Mouse (Mus musculus) thymus, postnatal 36 days (tissue): ENCODE data around the gene Kmt5c.
A peak's percentile ranks its signal among the peaks of the same experiment; 100 is the strongest.

Source experiments
- DNase-seq, 2 experiments: peaks; one replicate each; pipeline ENCODE4 v3.0.0; 2022; ENCODE audit warnings: mixed read lengths in 2 of 2

Gene Kmt5c

DNA sequence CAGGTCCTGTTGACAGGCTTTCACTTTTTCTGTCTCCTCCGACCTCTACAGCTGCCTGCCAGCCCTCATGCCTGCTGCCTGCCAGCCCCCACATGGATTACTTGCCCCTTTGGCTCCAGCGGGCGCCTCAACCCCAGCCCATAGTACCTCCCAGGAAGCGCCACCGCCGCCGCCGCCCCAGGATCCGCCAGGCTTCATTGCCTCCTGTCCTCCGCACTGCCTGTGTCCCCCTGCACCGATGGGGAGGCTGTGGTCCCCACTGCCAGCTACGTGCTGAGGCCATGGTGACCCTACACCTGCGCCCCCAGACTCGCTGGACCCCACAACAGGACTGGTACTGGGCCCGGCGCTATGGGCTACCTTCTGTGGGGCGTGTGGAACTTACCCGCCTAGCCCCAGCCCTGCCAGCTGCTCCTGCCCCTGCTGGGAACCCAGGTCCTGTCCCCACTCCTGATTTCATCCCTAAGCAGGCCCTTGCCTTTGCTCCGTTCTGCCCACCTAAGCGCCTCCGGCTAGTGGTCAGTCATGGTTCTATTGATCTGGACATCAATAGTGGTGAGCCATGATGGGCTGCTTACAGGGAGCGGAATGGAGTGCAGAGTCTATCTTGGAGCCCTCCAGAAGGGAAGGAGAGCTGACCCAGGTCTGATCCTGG is 6.5 kb downstream of the Kmt5c start:
- no peak for DNase-seq

DNA sequence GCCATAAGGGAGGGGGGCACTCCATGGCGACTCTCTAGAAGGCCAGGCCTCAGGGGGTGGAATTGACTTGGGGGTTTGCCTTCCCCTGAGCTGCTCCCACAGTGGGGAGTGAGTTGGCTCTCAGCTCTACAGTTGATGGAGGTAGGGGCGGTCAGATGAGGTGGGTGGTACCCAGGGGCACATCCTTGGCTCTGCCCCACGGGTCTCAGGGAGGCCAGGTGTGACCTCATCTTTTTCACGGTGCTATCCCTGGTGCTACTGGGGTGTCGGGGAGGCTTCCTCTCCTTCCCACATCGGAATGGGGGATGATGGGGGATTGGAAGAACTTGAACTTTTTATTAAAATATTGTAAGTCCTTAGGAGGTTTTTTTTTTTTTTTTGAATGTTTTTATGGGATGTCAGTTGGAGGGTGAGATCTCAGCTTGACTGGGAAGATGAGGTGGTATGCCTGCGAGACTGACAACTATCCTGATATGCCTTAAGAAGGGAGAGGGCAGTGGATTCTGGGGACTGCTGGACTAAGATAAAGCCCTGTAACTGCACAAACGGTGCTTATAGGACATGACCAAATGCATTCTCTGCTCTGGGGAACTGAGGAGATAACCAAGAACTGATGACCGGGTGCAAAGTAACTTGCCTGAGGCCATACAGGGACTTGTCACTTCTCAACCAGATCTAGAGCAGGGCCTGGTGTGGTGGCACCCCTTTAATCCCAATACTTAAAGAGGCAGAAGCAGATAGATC is 7.4 kb downstream of the Kmt5c start:
- DNase-seq, result no peak

DNA sequence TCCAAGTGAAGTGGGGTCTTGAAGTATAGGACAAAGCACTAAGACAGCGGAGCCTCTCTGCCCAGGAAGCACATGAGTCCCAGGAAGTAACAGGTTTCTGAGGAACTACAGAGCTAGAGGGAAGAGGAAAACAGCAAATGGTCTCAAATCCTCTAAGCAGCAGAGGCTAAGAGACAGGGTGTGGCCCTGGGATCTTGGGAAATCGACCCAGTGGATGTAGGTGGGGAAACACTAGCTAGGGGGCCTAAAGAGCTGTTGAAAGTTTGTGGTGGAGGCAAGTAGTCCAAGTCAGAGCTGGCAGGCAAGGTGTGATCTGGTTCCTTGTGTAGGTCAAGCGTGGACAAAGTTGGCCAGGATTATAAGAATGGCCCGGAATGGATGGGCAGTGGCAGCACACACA is 8.4 kb downstream of the Kmt5c start:
- no peak for DNase-seq

DNA sequence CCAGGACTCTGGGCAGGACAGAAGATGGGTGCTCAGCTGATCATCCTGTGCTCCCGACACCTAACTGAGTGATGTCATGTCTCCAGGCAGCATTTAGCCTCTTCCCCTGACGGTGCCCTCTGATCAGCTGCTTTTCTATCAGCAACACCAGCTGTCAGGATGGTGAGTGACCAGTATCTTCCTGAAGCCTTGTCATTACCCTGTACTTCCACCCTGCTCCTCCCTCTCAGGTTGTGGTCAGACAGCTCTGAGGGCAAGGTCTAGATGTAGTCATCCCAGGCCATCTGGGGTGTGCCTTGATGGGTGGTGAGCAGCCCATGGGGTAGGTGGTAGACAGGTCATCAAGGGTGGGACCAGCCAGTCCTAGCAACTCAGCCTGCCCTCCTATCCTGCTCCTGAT is 9.3 kb downstream of the Kmt5c start:
- no peak for DNase-seq

DNA sequence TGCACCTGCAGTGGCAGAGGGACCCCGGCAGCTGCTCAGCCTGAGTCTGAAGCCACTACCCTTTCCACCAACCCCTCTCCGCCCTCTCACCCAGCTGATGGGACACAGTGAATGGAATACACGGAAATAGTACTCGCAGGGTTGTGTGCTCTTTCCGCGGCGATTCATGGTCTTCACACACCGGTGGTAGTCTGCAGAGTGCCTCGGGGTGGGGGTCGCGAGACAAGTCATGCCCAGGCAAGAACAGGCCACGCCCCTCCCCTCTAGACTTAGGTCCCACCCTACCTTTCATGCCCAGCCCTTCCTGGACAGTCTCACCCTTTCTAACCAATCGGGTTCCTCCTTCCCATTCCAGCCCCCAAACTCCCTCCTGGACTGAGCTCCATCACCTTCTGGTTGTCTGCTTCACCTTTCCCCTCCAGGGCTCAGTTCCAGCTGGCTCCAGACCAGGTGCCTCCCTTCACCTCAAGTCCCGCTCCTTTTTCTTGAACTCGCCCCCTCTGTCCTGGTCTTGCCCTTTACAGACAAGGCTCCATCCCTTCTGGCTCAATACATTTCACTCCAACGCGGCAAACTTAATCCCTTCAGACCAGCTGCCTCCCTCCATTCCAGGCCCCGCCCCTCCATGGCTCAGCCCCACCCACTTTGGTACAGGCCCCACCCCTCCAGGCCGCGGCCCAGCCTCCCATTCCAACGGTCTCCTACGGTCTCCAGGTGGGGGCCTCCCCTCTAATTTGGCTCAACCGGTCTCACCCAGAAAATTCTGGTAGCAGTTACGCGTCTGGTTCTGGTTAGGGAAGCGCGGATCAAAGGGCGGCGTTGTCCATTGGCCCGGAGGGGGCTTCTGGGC is 12.3 kb downstream of the Kmt5c start:
- peak; percentile 23 to 44 for DNase-seq

DNA sequence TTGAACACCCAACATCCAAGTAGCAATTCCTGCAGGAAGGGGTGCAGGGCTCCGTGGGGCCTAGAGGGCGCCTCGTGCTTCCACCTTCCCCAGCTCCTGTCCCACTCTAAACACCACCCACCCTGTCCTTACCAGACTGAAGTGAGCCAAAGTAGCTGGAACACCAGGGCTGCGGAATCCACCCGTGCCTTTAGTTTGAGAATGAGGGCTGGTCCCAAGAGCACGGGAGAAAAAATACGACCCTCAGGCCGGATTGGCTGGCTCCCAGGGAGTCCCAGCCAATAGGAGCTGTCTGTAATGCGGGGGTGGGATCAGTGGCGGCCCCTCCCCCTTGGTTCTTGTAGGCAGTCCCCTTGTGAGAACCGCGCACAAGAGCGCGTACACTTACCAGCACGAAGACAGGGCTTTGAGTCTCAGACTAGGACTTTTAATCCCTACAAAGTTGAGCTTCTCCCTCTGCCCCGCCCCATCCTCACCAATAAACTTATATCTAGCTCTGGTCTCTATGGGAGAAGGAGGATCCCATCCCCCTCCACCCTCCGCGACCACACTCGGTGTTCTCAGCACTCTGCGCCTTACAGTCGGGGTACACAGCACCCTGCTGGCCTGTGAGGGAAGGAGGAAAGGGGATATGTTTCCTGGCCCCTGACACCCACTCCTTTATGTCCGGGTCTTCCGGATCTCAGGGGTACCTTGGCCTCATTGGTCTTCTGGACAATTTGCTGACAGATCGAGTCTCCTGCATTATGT is 13.1 kb downstream of the Kmt5c start, which contains the start of gene Cox6b2:
Gene Cox6b2, minus strand, starts transcription at position 274 of the 750 bp plus-strand sequence.
- peak; percentile 83 to 91 for DNase-seq

DNA sequence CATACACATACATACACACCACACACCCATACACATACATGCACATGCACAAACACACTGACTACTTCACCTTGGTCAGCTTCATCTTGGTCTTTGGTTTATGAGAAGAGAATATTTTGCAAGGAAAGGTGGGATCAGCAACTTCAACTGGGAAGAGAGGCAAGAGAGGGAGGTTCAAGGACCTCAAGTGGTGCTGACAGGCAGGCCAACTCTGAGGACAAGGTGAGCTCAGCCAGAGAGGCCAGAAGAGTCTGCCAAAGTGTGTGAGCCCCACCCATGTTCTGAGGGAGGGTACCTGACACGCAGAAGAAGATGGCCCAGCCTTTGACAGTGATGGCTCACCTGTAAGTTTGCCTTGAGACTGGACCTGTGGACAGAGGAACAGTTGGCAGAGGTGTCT is 19.8 kb downstream of the Kmt5c start:
- DNase-seq, result no peak

DNA sequence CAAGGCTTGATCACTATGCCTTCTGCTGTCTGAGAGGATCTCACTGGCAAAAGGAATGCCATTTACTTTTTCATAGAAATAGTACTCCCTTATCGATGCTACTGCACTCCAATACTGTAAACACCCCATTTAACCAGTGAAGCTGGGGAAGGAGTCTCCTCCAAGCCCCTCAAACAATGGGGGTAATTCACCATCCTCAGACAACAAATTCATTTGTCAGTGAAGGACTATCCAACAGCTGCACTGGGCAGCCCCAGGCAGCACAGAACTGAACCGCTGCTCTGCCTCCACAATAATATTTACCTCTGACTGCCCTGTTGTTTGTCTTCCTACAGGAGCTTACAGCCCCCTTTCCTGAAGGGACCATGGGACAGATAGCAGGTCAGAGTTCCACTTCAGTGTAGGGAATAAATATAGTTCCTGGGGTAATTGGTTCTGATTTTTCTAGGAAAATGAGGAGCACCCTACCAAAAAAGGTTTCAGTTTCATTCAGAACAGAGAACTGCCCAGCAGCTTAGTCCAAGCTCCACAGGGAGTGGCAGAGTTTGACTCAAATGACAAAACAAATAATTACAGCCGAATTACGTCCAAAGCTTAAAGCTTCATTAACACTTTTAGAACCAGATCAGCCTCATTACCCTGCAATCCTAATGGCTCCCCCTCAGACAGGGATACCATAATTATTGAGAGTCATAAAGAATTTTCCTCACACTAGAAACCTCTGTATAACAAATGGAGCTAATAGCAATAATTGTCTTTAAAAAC is 25.2 kb downstream of the Kmt5c start:
- DNase-seq, result no peak

DNA sequence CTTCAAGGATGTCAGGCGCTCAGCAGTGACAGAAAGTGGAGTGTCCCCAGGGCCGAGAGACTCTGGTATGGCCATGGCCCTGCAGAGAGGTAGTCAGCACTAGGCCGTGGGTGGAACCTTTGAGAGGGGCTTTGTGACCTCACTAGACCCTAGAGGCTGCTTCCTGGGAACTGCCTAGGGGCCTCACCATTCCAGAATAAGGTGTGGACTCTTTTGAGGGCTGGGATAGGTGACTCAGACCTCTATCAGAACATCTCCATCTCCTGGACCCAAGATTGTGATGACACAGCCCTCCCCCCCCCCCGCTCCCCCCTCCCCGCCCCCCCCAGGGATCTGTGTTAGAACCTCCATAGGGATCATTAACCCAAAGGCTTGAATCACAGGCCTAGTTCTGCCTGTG is 31.3 kb downstream of the Kmt5c start, which contains the start of gene Fam71e2:
Gene Fam71e2, minus strand, starts transcription at position 101 of the 400 bp plus-strand sequence.
- no peak for DNase-seq

DNA sequence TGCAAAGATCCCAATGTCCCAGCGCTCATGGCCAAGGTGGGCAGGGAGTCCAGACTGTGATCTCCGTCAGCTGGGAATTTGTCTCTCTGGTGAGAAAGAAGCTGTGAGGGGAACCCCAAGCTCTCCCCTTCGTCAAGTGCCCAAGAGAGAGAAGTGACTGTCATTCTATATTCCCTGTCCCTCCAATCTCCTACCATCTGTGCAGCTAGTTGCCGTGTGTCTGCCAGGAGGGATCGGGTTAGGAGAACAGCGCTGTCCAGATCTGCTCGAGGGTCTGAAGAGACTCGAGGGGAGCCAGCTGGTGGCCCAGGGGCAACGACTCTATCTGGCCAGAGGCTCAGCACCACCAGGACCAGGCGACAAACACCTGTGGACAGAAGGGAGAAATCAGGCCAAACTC is 36.2 kb downstream of the Kmt5c start:
- DNase-seq, result no peak

DNA sequence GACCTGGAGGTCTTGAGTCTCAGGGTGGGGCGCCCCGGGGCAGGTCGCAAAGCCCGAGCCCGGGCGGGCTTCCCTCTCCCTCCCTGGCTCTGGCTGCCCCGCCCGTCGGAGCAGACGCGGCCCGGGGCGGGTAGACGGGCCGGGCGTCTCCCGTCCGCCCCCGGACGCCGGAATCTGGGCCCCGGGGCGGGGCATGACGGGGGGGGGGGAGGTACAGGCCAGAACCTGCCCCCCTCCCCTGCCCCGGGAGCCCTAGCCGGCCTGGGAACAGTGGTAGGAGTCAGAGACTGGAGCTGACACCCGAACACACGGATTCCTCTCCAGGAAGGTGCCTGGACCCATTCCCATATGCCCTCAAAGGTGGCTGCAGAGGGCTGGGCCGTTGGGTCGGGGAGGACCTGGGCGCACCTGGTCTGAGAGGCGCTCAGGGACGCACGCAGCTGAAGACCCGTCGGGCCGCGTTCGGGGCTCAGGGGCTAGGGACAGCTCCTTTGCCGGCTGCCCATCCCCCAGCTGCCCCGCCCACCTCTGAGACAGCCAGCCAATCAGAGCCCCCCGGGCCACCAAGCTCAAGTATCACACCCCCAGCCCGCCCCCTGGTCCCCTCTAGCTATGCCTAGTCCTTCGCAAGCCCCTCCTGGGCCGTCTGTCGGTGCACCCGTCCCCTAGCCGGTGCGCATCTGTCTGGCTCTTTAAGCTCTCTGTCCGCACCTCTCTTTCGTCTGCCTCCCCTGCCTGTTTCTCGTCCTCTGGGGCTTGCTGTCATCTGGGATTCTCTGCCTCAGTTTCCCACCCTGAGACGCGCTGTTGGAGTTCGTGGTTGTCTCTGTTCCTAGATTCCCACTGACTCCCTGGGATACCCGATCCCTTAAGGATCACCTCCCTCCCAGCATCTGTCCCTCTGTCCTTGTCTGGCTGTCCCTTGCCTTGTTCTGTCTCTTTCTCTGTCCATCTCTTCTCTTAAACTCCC is 37.2 kb downstream of the Kmt5c start:
- DNase-seq, result peak; percentile 29 to 52

DNA sequence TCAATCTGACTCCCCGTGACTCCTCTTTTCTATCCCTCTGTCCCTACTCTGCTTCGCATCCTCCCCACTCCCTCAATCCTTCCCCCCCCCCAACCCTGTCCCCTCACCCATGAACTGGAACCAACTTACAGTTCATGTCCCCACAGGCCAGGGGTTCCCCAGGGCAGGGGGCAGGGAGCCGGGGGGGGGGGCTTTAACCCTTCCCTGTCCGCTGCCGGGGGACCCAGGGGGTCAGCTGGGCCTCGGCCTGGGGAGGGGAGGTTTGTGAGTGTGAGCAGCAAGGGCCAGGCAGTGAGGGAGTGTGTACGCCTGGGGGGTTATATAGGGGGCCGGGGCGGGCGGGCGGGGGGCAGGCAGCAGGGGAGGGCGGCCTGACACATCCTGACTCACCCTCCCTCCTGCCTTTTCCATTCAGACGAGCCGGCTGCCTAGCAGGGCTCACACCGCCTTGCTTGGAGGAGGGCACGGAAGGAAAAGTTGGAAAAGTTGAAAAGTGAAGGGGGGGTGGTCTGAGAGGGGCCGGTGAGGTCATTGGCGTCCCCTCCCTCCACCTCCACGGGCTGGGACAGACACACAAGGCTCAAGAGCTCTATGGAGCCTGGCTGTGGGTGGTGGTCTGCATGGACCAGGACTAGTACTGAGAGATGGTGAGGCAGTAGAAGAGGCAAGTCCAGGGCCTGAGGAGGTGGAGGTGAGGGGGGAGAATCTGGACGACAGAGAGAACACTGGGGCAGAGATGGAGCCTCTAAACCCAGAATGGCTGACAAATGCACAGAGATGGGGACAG is 38.1 kb downstream of the Kmt5c start:
- no peak for DNase-seq

DNA sequence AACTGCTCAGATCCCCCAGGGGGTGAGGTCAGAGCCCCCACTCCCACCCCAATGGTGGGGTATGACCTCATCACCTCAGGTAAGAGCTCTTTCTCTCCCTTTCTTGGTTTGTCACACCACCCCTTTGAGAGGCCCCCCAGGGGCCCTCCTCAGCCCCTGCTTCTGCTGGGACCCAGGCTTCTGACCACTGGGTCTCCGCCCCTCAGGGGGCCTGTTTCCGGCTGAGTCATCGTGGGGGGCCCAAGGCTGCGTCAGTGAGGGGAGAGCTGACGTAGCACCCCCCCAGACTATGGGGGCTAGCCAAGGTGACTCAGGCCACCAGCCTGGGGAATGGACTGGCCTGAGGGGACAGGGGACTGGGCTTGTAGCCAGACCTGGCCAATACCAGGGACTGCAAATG is 40.0 kb downstream of the Kmt5c start:
- DNase-seq, result no peak

DNA sequence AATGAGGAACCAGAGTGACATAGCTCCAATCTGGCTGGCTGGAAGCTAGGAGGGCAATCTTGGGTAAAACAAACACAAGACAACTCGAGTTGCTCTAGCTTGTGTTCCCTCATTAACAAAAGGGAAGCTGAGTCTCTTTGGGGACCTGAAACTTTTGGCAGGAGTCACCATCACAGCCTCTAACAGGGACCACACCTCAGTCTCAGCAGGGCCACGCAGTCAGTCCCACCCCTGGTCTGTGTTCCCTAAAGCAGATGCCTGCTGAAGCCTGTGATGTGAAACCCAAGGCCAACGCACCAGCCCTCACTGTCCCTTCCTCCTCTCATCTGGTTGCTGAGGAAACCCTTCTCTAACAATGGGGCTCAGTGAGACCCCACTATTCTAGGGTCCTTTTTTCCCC is 42.2 kb downstream of the Kmt5c start:
- no peak for DNase-seq

DNA sequence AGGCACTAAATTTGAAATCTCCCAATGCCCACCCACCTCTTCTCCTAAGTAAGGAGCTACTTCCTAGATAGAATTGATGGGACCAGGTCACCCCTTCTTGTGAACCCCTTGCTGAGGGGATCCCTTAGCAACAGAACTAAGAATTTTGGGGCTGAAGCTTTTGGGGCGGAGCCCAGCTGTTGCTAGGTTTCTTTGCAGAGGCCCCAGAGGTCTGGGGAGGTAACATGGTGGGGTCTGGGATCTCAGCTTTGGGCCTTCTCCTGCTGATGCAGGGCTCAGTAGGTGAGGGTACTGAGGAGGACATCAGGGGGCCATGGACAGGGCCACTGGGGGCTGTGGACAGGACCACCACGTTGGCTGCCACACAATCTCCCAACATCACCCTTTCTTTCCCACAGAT is 42.8 kb downstream of the Kmt5c start, which contains the start of the genes Il11 and Tmem190:
Gene Il11, minus strand, starts transcription at position 101 of the 400 bp plus-strand sequence.
Gene Tmem190, plus strand, starts transcription at position 179 of the 400 bp plus-strand sequence.
- no peak for DNase-seq

DNA sequence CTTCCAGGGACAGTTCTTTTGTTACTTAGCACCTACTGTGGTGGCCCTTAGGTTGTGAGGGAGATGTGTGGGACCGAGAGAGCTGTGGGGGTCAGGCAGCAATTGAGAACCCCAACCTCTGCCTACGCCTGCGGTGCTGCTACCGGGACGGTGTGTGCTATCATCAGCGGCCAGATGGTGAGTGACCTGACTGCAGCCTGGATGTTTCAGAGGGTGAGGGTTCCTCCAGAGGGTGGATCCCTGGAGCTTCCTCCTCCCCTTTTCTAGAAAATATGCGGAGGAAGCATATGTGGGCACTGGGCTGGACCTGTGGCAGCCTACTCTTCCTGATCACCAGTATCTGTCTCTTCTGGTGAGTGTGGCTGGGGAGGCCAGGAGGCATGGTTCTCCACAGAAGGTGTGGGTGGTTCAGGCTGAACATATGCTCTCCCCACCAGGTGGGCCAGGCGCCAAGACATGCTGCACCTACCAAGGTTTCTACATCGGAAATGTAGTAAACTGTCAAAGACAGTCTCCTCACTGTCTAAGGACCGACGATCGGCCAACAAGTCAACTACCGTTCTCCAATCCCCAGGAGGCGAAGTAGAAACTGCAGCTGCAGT is 43.9 kb downstream of the Kmt5c start:
- DNase-seq, result no peak

DNA sequence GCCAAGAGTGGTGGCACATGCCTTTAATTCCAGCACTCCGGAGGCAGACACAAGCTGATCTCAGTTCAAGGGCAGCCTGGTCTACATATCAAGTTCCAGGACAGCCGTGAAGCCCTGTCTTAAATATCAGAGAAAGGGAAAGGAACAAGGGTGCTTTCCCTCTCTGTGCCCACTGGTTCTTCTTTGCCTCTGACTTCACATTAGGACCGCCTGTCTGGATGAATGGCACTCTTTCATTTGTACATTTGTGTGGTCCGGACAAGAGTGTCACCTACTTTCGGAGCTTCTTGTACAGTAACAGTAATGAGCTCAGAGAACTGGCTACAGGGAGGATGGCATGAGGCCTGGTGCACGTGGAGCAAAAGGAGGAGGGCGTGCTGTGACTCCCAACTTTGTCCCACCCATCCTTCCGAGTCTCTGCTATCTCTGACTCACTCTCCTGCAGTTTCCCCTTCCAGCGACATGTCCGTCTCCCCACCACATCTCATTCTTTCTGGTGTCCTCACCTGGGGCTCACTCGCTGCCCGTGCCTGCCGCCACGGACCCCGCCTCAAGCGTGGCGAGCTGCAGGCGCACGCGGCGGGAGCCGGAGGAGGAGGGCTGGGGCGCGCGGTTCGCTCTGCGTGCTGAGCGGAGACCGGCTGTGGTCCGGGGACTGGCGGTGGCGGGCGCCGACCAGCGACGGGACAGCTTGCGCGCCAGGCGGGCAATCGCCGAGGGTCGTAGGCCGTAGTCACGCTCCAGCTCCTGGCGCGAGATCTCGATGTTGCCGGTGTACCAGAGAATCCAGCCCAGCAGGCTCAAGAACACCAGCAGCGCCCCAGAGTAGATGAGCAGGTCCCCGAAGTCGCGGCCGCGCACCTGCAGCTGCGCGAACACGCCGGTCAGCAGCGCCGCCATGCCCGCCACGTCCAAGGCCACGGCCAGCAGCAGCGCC is 48.9 kb downstream of the Kmt5c start:
- DNase-seq, result peak; percentile 38 to 39

DNA sequence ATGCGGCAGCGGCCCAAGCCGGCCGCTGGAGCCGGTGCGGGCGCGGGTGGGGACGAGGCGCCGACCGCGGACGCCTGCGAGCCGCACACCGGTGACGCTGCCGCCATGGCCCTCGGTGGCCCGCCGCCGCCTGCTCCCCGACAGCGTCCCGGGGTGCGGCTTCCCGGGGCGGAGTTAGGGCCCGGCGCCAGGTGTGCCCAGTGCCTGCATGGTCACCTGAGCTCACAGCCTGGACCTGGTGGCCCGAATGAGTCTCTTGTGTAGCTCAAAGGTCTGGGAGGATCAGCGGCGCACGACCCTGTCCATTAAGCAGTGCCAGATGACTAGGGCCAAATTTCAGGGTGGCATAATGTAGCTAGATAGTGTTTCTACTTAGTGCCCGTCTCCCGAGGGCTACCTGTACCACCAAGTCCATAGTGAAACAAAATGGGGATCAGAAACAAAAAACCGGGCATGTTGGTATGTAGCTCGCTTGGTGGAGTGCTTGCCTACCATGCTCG is 49.6 kb downstream of the Kmt5c start, which contains the start of gene Tmem238:
Gene Tmem238, minus strand, starts transcription at position 221 of the 500 bp plus-strand sequence.
- peak; percentile 19 to 32 for DNase-seq
